Mouse (Mus musculus) heart, postnatal 0 days (tissue): Measurements from ENCODE around the gene Ric3.

Source experiments
- CTCF ChIP-seq: IDR thresholded peaks from 2 replicates; pipeline ENCODE4 v1.5.1; 2016; ENCODE audit warnings: antibody characterized with exemption, control low read depth, low read depth
- EP300 ChIP-seq: IDR thresholded peaks from 2 replicates; pipeline ENCODE4 v1.6.1; 2016; ENCODE audit warnings: antibody characterized with exemption, low read depth

DNA sequence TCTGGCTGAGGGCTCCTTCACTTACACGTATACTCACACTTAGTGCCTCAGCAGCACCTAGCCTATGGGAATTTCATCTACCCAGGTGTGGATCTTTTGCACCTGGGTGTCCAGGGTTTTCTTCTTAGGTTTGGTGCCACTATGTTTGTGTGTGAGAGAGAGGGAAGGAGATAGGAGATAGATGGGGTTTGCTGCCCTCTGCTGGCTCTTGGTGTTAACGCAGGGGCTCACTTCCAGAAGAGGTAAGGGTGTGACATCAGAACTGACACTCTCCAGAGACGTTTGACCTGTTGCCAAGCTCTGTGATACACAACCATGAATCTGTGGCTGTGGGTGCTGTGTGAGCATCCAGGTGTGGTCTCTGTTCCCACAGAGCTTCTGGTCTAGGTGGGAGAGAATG, 61.7 kb downstream of the Ric3 start:
- TF ChIP-seq CTCF (peak; percentile 69), EP300 (no peak)
